Mouse (Mus musculus) cerebellum, adult 11-12 months (tissue): ENCODE measurements around the gene Pcif1.

Experiments
- DNase-seq: peaks from one replicate; pipeline ENCODE4 v3.0.0; 2022

The Pcif1 gene

GRCm38 (mm10) chr2:164894048-164894447, 14.9 kb downstream of the Pcif1 start:
- DNase-seq, result no peak

GRCm38 (mm10) chr2:164894644-164895043, 15.5 kb downstream of the Pcif1 start:
- no peak for DNase-seq

- DNase-seq, result peak; percentile 67
Observed at GRCm38 (mm10) chr2:164895885-164896284, 16.8 kb downstream of the Pcif1 start.

- no peak for DNase-seq
Observed at GRCm38 (mm10) chr2:164898008-164898407, 18.9 kb downstream of the Pcif1 start.

- DNase-seq, result peak; percentile 32
Observed at GRCm38 (mm10) chr2:164899034-164899433, 19.9 kb downstream of the Pcif1 start.

- peak; percentile 19 for DNase-seq
Observed at GRCm38 (mm10) chr2:164899723-164900459, 20.8 kb downstream of the Pcif1 start.

- DNase-seq, result peak; percentile 70
Observed at GRCm38 (mm10) chr2:164901380-164901779, 22.3 kb downstream of the Pcif1 start.

- DNase-seq, result no peak
Observed at GRCm38 (mm10) chr2:164903496-164903895, 24.4 kb downstream of the Pcif1 start.

GRCm38 (mm10) chr2:164906071-164906470, 27.0 kb downstream of the Pcif1 start:
- DNase-seq, result no peak

GRCm38 (mm10) chr2:164907511-164907910, 28.4 kb downstream of the Pcif1 start:
- no peak for DNase-seq

- DNase-seq, result peak; percentile 41
Observed at GRCm38 (mm10) chr2:164908011-164908410, 28.9 kb downstream of the Pcif1 start.

- no peak for DNase-seq
Observed at GRCm38 (mm10) chr2:164909100-164909499, 30.0 kb downstream of the Pcif1 start.

- DNase-seq, result peak; percentile 60
Observed at GRCm38 (mm10) chr2:164909542-164909941, 30.4 kb downstream of the Pcif1 start.

GRCm38 (mm10) chr2:164910360-164911061, 31.4 kb downstream of the Pcif1 start:
- no peak for DNase-seq

- DNase-seq, result peak; percentile 94
Observed at GRCm38 (mm10) chr2:164911086-164912048, 32.3 kb downstream of the Pcif1 start, which contains the start of gene Zfp335. Zfp335 (minus strand) TSS chr2:164911757.

GRCm38 (mm10) chr2:164912151-164912550, 33.0 kb downstream of the Pcif1 start:
- peak; percentile 40 for DNase-seq

GRCm38 (mm10) chr2:164912749-164913427, 33.8 kb downstream of the Pcif1 start:
- DNase-seq, result no peak

GRCm38 (mm10) chr2:164913428-164913786, 34.3 kb downstream of the Pcif1 start:
- DNase-seq, result peak; percentile 54

- DNase-seq, result no peak
Observed at GRCm38 (mm10) chr2:164916820-164917219, 37.7 kb downstream of the Pcif1 start.

- no peak for DNase-seq
Observed at GRCm38 (mm10) chr2:164917371-164917770, 38.3 kb downstream of the Pcif1 start.

- DNase-seq, result no peak
Observed at GRCm38 (mm10) chr2:164918325-164918724, 39.2 kb downstream of the Pcif1 start.

GRCm38 (mm10) chr2:164921984-164922383, 42.9 kb downstream of the Pcif1 start:
- DNase-seq, result no peak
